Mouse (Mus musculus): Measurements from ENCODE around the gene Pcnt. TPM values are rescaled to one million over a fixed set of nuclear protein-coding genes. Genes with fewer than 3 reads are reported as not detected.

The Pcnt gene
- polyA plus RNA-seq, 1 experiment from 2014 or later, result 18.1 TPM

Other genes with a start within 250 kb of the Pcnt start
- gene Prmt2, start 204.9 kb downstream of the Pcnt start, polyA plus RNA-seq (2015; fragmentation: Nextera tagmentation; extraction: Ambion mirVana), result 59.4 and 61.7 TPM in 2 replicates
- gene S100b, start 188.9 kb downstream of the Pcnt start, polyA plus RNA-seq (2015; fragmentation: Nextera tagmentation; extraction: Ambion mirVana), result 8.5 and 9.3 TPM in 2 replicates
- gene Dip2a, start 97.5 kb downstream of the Pcnt start, polyA plus RNA-seq (2015; fragmentation: Nextera tagmentation; extraction: Ambion mirVana), result 13.5 and 14.1 TPM in 2 replicates
- gene AC141477.1, start 2.3 kb downstream of the Pcnt start, polyA plus RNA-seq (2015; fragmentation: Nextera tagmentation; extraction: Ambion mirVana), result not detected in 2 replicates
- gene 2610028H24Rik, start 6.3 kb upstream of the Pcnt start, polyA plus RNA-seq (2015; fragmentation: Nextera tagmentation; extraction: Ambion mirVana), result 5.4 and 8.7 TPM in 2 replicates
- gene Mcm3ap, start 26.1 kb upstream of the Pcnt start, polyA plus RNA-seq (2015; fragmentation: Nextera tagmentation; extraction: Ambion mirVana), result 49.4 and 52.6 TPM in 2 replicates
- gene Ybey, start 26.3 kb upstream of the Pcnt start, polyA plus RNA-seq (2015; fragmentation: Nextera tagmentation; extraction: Ambion mirVana), result 5.9 and 6.3 TPM in 2 replicates
- gene Lss, start 88.8 kb upstream of the Pcnt start, polyA plus RNA-seq (2015; fragmentation: Nextera tagmentation; extraction: Ambion mirVana), result 28.3 and 38.6 TPM in 2 replicates
- 0.13 TPM in 1 of 2 replicates, not detected in the other for gene Spatc1l, start 119.5 kb upstream of the Pcnt start, polyA plus RNA-seq (2015; fragmentation: Nextera tagmentation; extraction: Ambion mirVana)
- gene Ftcd, start 132.9 kb upstream of the Pcnt start, polyA plus RNA-seq (2015; fragmentation: Nextera tagmentation; extraction: Ambion mirVana), result 0.14 TPM in 1 of 2 replicates, not detected in the other
- gene Col6a2, start 180.8 kb upstream of the Pcnt start, polyA plus RNA-seq (2015; fragmentation: Nextera tagmentation; extraction: Ambion mirVana), result 390 and 438 TPM in 2 replicates